Mouse (Mus musculus) WW6 (cell line): ENCODE measurements at regions not wholly inside any gene's neighbourhood (a gene's known extent, or its start where the extent isn't known, plus 50 kb on each side); places are given as distances from the start of the nearest gene placed in this dataset.

Experiments used
- DNase-seq: peaks from one replicate; pipeline ENCODE4 v3.0.0-alpha.2; 2013; ENCODE audit warnings: low read depth, low spot score

GRCm38 (mm10) chr1:23207843-23208242 is 105.8 kb upstream of the 4933415F23Rik start:
- no peak for DNase-seq

- DNase-seq = no peak
Observed at GRCm38 (mm10) chr1:23207024-23207423, 105.0 kb upstream of the 4933415F23Rik start.

- no peak for DNase-seq
Observed at GRCm38 (mm10) chr1:23202511-23203435, 100.7 kb upstream of the 4933415F23Rik start.

- DNase-seq = no peak
Observed at GRCm38 (mm10) chr1:23200460-23200859, 98.4 kb upstream of the 4933415F23Rik start.

- no peak for DNase-seq
Observed at GRCm38 (mm10) chr1:23190316-23191005, 88.4 kb upstream of the 4933415F23Rik start.

- DNase-seq = no peak
Observed at GRCm38 (mm10) chr1:23189790-23190189, 87.7 kb upstream of the 4933415F23Rik start.

GRCm38 (mm10) chr1:23188216-23188615 is 86.2 kb upstream of the 4933415F23Rik start:
- no peak for DNase-seq

- DNase-seq = no peak
Observed at GRCm38 (mm10) chr1:23187446-23188206, 85.6 kb upstream of the 4933415F23Rik start.

GRCm38 (mm10) chr1:23184728-23185127 is 82.7 kb upstream of the 4933415F23Rik start:
- DNase-seq = no peak

GRCm38 (mm10) chr1:23182541-23182940 is 80.5 kb upstream of the 4933415F23Rik start:
- no peak for DNase-seq

- DNase-seq = no peak
Observed at GRCm38 (mm10) chr1:23178335-23178974, 76.4 kb upstream of the 4933415F23Rik start.

GRCm38 (mm10) chr1:23174022-23174421 is 72.0 kb upstream of the 4933415F23Rik start:
- DNase-seq = no peak

GRCm38 (mm10) chr1:23173054-23173802 is 71.2 kb upstream of the 4933415F23Rik start:
- DNase-seq = no peak

- DNase-seq = no peak
Observed at GRCm38 (mm10) chr1:23171336-23171735, 69.3 kb upstream of the 4933415F23Rik start.

- no peak for DNase-seq
Observed at GRCm38 (mm10) chr1:23170711-23171110, 68.7 kb upstream of the 4933415F23Rik start.

GRCm38 (mm10) chr1:23168504-23168903 is 66.5 kb upstream of the 4933415F23Rik start:
- no peak for DNase-seq

- no peak for DNase-seq
Observed at GRCm38 (mm10) chr1:23163371-23163935, 61.4 kb upstream of the 4933415F23Rik start.

GRCm38 (mm10) chr1:23162766-23163165 is 60.7 kb upstream of the 4933415F23Rik start:
- no peak for DNase-seq
